In the genomic region with DNA sequence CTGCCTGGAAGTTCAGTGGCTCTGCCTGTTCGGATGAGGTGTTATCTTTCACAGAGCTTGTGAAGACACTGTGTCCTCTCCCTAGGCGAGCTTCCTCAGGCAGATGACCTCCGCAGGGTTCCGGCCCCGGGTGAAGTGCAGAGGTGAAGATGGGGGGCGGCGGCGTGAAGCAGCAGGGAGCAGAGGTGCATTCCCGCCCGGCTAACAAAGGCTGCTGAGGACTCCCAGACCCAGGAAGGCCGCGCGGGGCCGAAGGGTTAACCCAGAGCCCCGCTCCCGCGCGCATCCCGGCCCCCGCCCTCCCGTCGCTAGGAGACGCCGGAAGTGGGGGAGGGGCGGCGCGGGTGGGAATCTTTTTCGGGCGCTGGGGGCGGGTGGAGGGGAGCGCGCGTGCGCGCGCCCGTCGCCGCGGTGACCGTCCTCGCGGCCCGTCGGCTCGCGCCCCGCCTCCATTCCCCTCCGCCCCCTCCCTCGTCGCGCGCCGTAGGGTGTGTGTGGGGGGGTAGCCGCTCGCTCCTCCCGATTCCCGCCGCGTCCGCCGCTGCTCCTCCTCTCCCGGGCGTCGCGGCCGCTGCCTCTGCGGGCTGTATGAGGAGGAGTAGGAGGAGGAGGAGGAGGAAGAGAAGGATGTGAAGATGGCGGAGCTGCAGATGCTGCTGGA, we compare ENCODE assay signal across 8 mouse cellular contexts. TPM values are rescaled to one million over a fixed set of nuclear protein-coding genes. Genes with fewer than 3 reads are reported as not detected.
A peak's percentile ranks its signal among the peaks of the same experiment; 100 is the strongest.
DNase-seq lines count a peak whose midpoint lies in the region; ATAC-seq lines count a peak whose summit lies in the region.

A gene (plus strand): TSS at position 452 of the 661 bp plus-strand sequence.

- ATAC-seq in intestine, embryonic 16.5 days = peak; percentile 96

- no peaks in the 10 kb centered on the region for H3K36me3 ChIP-seq in intestine, embryonic 16.5 days (ENCODE audit: control insufficient read depth, insufficient read depth, low read length)

- H3K27ac ChIP-seq in intestine, embryonic 16.5 days (ENCODE audit: low read length) = peak within 1 kb of the TSS; percentile 91

- H3K27me3 ChIP-seq in intestine, embryonic 16.5 days (replicated peaks; ENCODE audit: control insufficient read depth, insufficient read depth, low read length) = no peaks in the 10 kb centered on the region

- H3K4me2 ChIP-seq in intestine, embryonic 16.5 days (ENCODE audit: low read depth, low read length) = peak within 1 kb of the TSS; percentile 80

- WGBS in intestine, embryonic 16.5 days = under 1% methylated on average over 47 of the region's 69 CpGs

- H3K4me1 ChIP-seq in intestine, embryonic 16.5 days (ENCODE audit: control insufficient read depth, insufficient read depth, low read length) = no peaks in the 10 kb centered on the region

- intact Hi-C loops in left cerebral cortex, postnatal 25 days (cut with DNase I) = loop anchor here (1.0 to 5.0 kb wide), 5 partner anchors 52 to 453 kb away; a partner anchor contains a TSS

- H3K4me3 ChIP-seq in intestine, embryonic 16.5 days (ENCODE audit: low read length) = peak within 1 kb of the TSS; percentile 93

- H3K9me3 ChIP-seq in intestine, embryonic 16.5 days (ENCODE audit: control insufficient read depth, low read length) = no peaks in the 10 kb centered on the region

- H3K9ac ChIP-seq in intestine, embryonic 16.5 days (ENCODE audit: low read depth, low read length) = peak within 1 kb of the TSS; percentile 89

- DNase-seq in adrenal gland, adult 8-10 months = peak; percentile 87
- DNase-seq in embryo, embryonic 11.5 days (ENCODE audit: low read depth, low spot score) = peak; percentile 88
- peak; percentile 94 for DNase-seq in gastrocnemius, postnatal 4 days (ENCODE audit: low spot score in 2 of 2)
- DNase-seq in left cerebral cortex, postnatal 25 days (ENCODE audit: low spot score in 2 of 2) = peak; percentile 92 to 93
- peak; percentile 96 for DNase-seq in mesoderm, embryonic 11.5 days (ENCODE audit: low read depth, low spot score)
- DNase-seq in right cerebral cortex, postnatal 36 days (ENCODE audit: low spot score in 2 of 2) = peak; percentile 87
- peak; percentile 94 for DNase-seq in yolk sac, embryonic 10.5 days (ENCODE audit: low spot score)

RNA-seq across cellular contexts. Expression of the gene that starts here (rescaled TPM):
- total RNA-seq in adrenal gland, adult 8-10 months (2022) = 10 to 100 TPM; 28.5 to 49.7 (median 42.4) TPM
- total RNA-seq in gastrocnemius, postnatal 4 days (2021) = 10 to 100 TPM; 36.9 to 38.1 TPM
- polyA plus RNA-seq in intestine, embryonic 16.5 days (2015; fragmentation: Nextera tagmentation; extraction: Ambion mirVana) = 10.5 and 10.7 TPM in 2 replicates
- total RNA-seq in left cerebral cortex, postnatal 25 days (2021) = 100 to 1,000 TPM; 374 to 411 TPM

Comparison
In these comparisons a context has a peak if more than half of its experiments do, and no peak if none do; other contexts are left out.
1. Peak in every context shown above with its lines: DNase-seq, ATAC-seq, H3K4me3 ChIP-seq and H3K27ac ChIP-seq.
2. RNA of the gene that starts here (total RNA-seq): 374 to 411 TPM in left cerebral cortex, postnatal 25 days; 28.5 to 49.7 TPM in adrenal gland, adult 8-10 months and 36.9 to 38.1 TPM in gastrocnemius, postnatal 4 days; every median in the first group is over 4 times any median in the second.